Mouse (Mus musculus) lung, adult 10 weeks (tissue): Measurements from ENCODE around the gene Erbb3. TPM values are rescaled to one million over a fixed set of nuclear protein-coding genes. Genes with fewer than 3 reads are reported as not detected.

ENCODE experiments used
- polyA plus RNA-seq: library from polyadenylated mRNA; stranded (reverse); fragments of 350-450 nt; fragmentation: Illumina TruSeq; extraction: RNeasy Lipid Tissue Mini Kit (QIAGEN cat#74804); gene quantifications from one replicate; pipeline ENCODE4 v1.2.3, GENCODE M21; 2014; ENCODE audit warnings: low read depth, low replicate concordance; ENCODE audit not compliant: insufficient read depth

Erbb3 gene
- 8.0 TPM for polyA plus RNA-seq

GRCm38 (mm10) chr10:128589464-128590192 is at the start of gene Erbb3:
Erbb3 (minus strand) TSS chr10:128589652.

GRCm38 (mm10) chr10:128626311-128627310 is 37.2 kb upstream of the Erbb3 start, which contains the start of gene Rps26:
Rps26 (minus strand) TSS chr10:128626747.

GRCm38 (mm10) chr10:128565788-128566531 is 23.5 kb downstream of the Erbb3 start, which contains the start of gene Pa2g4:
Pa2g4 (minus strand) TSS chr10:128565987.

GRCm38 (mm10) chr10:128548947-128549681 is 40.3 kb downstream of the Erbb3 start, which contains the start of gene Rpl41:
Rpl41 (minus strand) TSS chr10:128549305.

GRCm38 (mm10) chr10:128547361-128548032 is 42.0 kb downstream of the Erbb3 start, which contains the start of gene Zc3h10:
Zc3h10 (minus strand) TSS chr10:128547774.

GRCm38 (mm10) chr10:128525671-128526308 is 63.7 kb downstream of the Erbb3 start, which contains the start of gene Esyt1:
Esyt1 (minus strand) TSS chr10:128525871.

Other genes starting within 250 kb of the Erbb3 start
- gene Coq10a, start 220.7 kb downstream of the Erbb3 start, polyA plus RNA-seq, result 24.4 TPM
- gene Ankrd52, start 212.5 kb downstream of the Erbb3 start, polyA plus RNA-seq, result 3.1 TPM
- gene Slc39a5, start 188.4 kb downstream of the Erbb3 start, polyA plus RNA-seq, result not detected
- gene Nabp2, start 178.2 kb downstream of the Erbb3 start, polyA plus RNA-seq, result 47.4 TPM
- 22.4 TPM for gene Rnf41, start 178.0 kb downstream of the Erbb3 start, polyA plus RNA-seq
- gene Smarcc2, start 130.4 kb downstream of the Erbb3 start, polyA plus RNA-seq, result 27.3 TPM
- gene Myl6, start 95.5 kb downstream of the Erbb3 start, polyA plus RNA-seq, result 2,837 TPM
- gene Myl6b, start 91.0 kb downstream of the Erbb3 start, polyA plus RNA-seq, result 1.4 TPM
- 39.2 TPM for gene Esyt1, start 63.8 kb downstream of the Erbb3 start, polyA plus RNA-seq
- gene Zc3h10, start 41.9 kb downstream of the Erbb3 start, polyA plus RNA-seq, result 9.3 TPM
- gene Rpl41, start 40.3 kb downstream of the Erbb3 start, polyA plus RNA-seq, result 3,755 TPM
- 45.1 TPM for gene Pa2g4, start 23.7 kb downstream of the Erbb3 start, polyA plus RNA-seq
- gene Rps26, start 37.1 kb upstream of the Erbb3 start, polyA plus RNA-seq, result 720 TPM
- 0.86 TPM for gene Ikzf4, start 56.3 kb upstream of the Erbb3 start, polyA plus RNA-seq
- gene Suox, start 84.4 kb upstream of the Erbb3 start, polyA plus RNA-seq, result 10.1 TPM
- gene Rab5b, start 106.6 kb upstream of the Erbb3 start, polyA plus RNA-seq, result 55.5 TPM
- gene Pmel, start 114.5 kb upstream of the Erbb3 start, polyA plus RNA-seq, result 0.31 TPM
- gene Cdk2, start 115.4 kb upstream of the Erbb3 start, polyA plus RNA-seq, result 11.7 TPM
- gene Dgka, start 155.2 kb upstream of the Erbb3 start, polyA plus RNA-seq, result 19.2 TPM
- gene Pym1, start 158.2 kb upstream of the Erbb3 start, polyA plus RNA-seq, result 25.4 TPM
- gene Mmp19, start 201.3 kb upstream of the Erbb3 start, polyA plus RNA-seq, result 10.5 TPM
- 37.5 TPM for gene Dnajc14, start 214.4 kb upstream of the Erbb3 start, polyA plus RNA-seq
- gene Tmem198b, start 214.7 kb upstream of the Erbb3 start, polyA plus RNA-seq, result 6.7 TPM
- 97.3 TPM for gene Sarnp, start 227.7 kb upstream of the Erbb3 start, polyA plus RNA-seq
- 65.0 TPM for gene Ormdl2, start 232.0 kb upstream of the Erbb3 start, polyA plus RNA-seq